Mouse (Mus musculus): ENCODE measurements at regions not wholly inside any gene's neighbourhood (a gene's known extent, or its start where the extent isn't known, plus 50 kb on each side); places are given as distances from the start of the nearest gene placed in this dataset.

- DNase-seq = no peak
These were observed 73.4 kb upstream of the Tmem18 start for GRCm38 (mm10) chr12:30510861-30511260.

GRCm38 (mm10) chr12:30483370-30483769, 100.9 kb upstream of the Tmem18 start:
- no peak for DNase-seq

- no peak for DNase-seq
These were observed 100.3 kb upstream of the Sntg2 start for GRCm38 (mm10) chr12:30473473-30473815.

GRCm38 (mm10) chr12:30472743-30473472, 99.7 kb upstream of the Sntg2 start:
- DNase-seq = no peak

- DNase-seq = no peak
These were observed 94.0 kb upstream of the Sntg2 start for GRCm38 (mm10) chr12:30467186-30467585.

- no peak for DNase-seq
These were observed 77.4 kb upstream of the Sntg2 start for GRCm38 (mm10) chr12:30450614-30451013.

GRCm38 (mm10) chr12:30434892-30435291, 61.7 kb upstream of the Sntg2 start:
- no peak for DNase-seq

- DNase-seq = peak; percentile 11 to 50
These were observed 59.7 kb upstream of the Sntg2 start for GRCm38 (mm10) chr12:30432861-30433260.

- no peak for DNase-seq
These were observed 57.5 kb upstream of the Sntg2 start for GRCm38 (mm10) chr12:30430641-30431040.

- peak; percentile 31 to 47 for DNase-seq
These were observed 52.1 kb upstream of the Sntg2 start for GRCm38 (mm10) chr12:30425301-30425700.

Data from kidney, postnatal 25 days (tissue).